In the genomic region with DNA sequence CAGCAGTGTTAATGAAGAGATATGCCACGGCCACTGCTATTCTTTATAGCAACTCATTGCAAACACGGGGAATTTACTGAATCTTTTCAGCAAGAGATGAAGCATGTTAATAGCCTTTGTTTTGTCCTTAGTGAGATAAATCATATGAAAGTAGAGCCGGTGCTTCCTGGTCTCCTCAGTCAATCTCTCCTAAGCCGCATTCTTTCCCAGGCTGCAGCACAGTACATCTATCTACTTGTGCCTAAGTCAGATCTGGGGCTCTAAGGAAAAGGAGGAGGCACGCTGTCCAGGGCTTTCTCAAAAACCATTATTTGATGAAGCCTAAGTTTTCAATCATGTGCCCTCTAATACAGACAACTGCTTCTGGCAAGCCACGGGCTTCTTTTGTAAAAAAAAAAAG, we compare ENCODE assay signal across 27 mouse cellular contexts.
DNase-seq lines count a peak whose midpoint lies in the region; ATAC-seq and TF ChIP-seq lines count a peak whose summit lies in the region.
"Had no signal": no experiment of that assay in that cellular context is flagged by ENCODE, and none has a peak within 500 bp of the region (broad histone marks: within the 10 kb centered on the region; RNA-seq: fewer than 3 reads in every experiment).

No protein-coding gene starts in this region.

- peak; percentile 35 for DNase-seq in embryo, embryonic 10 days (ENCODE audit: low spot score)
- DNase-seq in embryo, embryonic 11 days, result no peak
- no peak for DNase-seq in kidney, adult 2 months
- peak; percentile 14 for DNase-seq in midbrain, embryonic 14.5 days
- no peak for DNase-seq in midbrain, embryonic 11.5 days (ENCODE audit: low spot score, missing footprints)
- DNase-seq in brain, embryonic 14.5 days (ENCODE audit: low read depth), result peak; percentile 22
- DNase-seq: adrenal gland, adult 8-10 months; adrenal gland, postnatal 25 days; cerebellum, adult 18-20 months; cerebellum, adult 9-10 months; cerebellum, postnatal 14 days; gastrocnemius, postnatal 25 days; heart, adult 18-20 months; heart, postnatal 10 days; heart, postnatal 36 days had no signal

- 0 out of 2 replicates have a peak, but pooled peaks have one; percentile 62 for ATAC-seq in kidney, embryonic 14.5 days (ENCODE audit: low FRiP score, low TSS enrichment)
- ATAC-seq in midbrain, embryonic 14.5 days (ENCODE audit: low FRiP score, low TSS enrichment), result no peak
- ATAC-seq in midbrain, embryonic 11.5 days (ENCODE audit: low FRiP score), result no peak
- no peak for ATAC-seq in liver, embryonic 12.5 days
- ATAC-seq: activated CD4-positive, CD25-positive, alpha-beta regulatory T cell, adult 4 months; forebrain, embryonic 15.5 days; hindbrain, embryonic 16.5 days had no signal

- no peak for TF ChIP-seq POLR2A in kidney, adult 2 months (IDR thresholded peaks at IDR 0.05; ENCODE audit: low read depth, low read length)
- no peak for TF ChIP-seq POLR2A in brain, embryonic 14.5 days (IDR thresholded peaks at IDR 0.05; ENCODE audit: borderline replicate concordance, extremely low read depth, insufficient read depth, insufficient read length, poor library complexity, severe bottlenecking)

- no peaks in the 10 kb centered on the region for H3K27me3 ChIP-seq in kidney, embryonic 14.5 days (ENCODE audit: control insufficient read depth, insufficient read depth, low read length)
- no peaks in the 10 kb centered on the region for H3K27me3 ChIP-seq in kidney, adult 2 months (replicated peaks; ENCODE audit: control insufficient read depth, insufficient read depth, low read length)
- H3K27me3 ChIP-seq in midbrain, embryonic 14.5 days (ENCODE audit: control insufficient read depth, insufficient read depth, low read length), result no peaks in the 10 kb centered on the region
- no peaks in the 10 kb centered on the region for H3K27me3 ChIP-seq in midbrain, embryonic 11.5 days (ENCODE audit: control insufficient read depth, insufficient read depth, low read length)
- H3K27me3 ChIP-seq in liver, embryonic 12.5 days (replicated peaks), result no peaks in the 10 kb centered on the region
- H3K27me3 ChIP-seq: embryonic facial prominence, embryonic 13.5 days; forebrain, embryonic 12.5 days; forebrain, embryonic 15.5 days; heart, embryonic 12.5 days; heart, embryonic 15.5 days had no signal

- H3K9me3 ChIP-seq in kidney, embryonic 14.5 days (ENCODE audit: control insufficient read depth, low read length), result no peaks in the 10 kb centered on the region
- no peaks in the 10 kb centered on the region for H3K9me3 ChIP-seq in midbrain, embryonic 14.5 days (ENCODE audit: control insufficient read depth, low read length)
- H3K9me3 ChIP-seq in midbrain, embryonic 11.5 days (ENCODE audit: control insufficient read depth, low read length), result no peaks in the 10 kb centered on the region
- no peaks in the 10 kb centered on the region for H3K9me3 ChIP-seq in liver, embryonic 12.5 days (replicated peaks)
- H3K9me3 ChIP-seq: embryonic facial prominence, embryonic 10.5 days; embryonic facial prominence, embryonic 13.5 days; forebrain, embryonic 12.5 days; forebrain, embryonic 15.5 days; heart, embryonic 12.5 days; heart, embryonic 15.5 days; hindbrain, embryonic 10.5 days had no signal

- H3K4me3 ChIP-seq in kidney, embryonic 14.5 days (ENCODE audit: low read length), result no peak overlapping the region
- H3K4me3 ChIP-seq in kidney, adult 2 months (ENCODE audit: insufficient read depth, low read depth, low read length), result no peak overlapping the region
- H3K4me3 ChIP-seq in midbrain, embryonic 14.5 days (replicated peaks; ENCODE audit: low read depth, low read length), result no peak overlapping the region
- no peak overlapping the region for H3K4me3 ChIP-seq in midbrain, embryonic 11.5 days (ENCODE audit: low read depth, low read length)
- no peak overlapping the region for H3K4me3 ChIP-seq in liver, embryonic 12.5 days
- H3K4me3 ChIP-seq: embryonic facial prominence, embryonic 10.5 days; embryonic facial prominence, embryonic 13.5 days; erythroblast, embryonic 14.5 days; forebrain, embryonic 12.5 days; forebrain, embryonic 15.5 days; heart, embryonic 12.5 days; heart, embryonic 15.5 days; hindbrain, embryonic 10.5 days had no signal

- 38% methylated on average over 6 of the region's 6 CpGs for WGBS in kidney, embryonic 14.5 days
- 26% methylated on average over 6 of the region's 6 CpGs for WGBS in kidney, adult 2 months
- 32% methylated on average over 6 of the region's 6 CpGs for WGBS in midbrain, embryonic 14.5 days
- WGBS in midbrain, embryonic 11.5 days, result 57% methylated on average over 6 of the region's 6 CpGs
- WGBS in liver, embryonic 12.5 days (ENCODE audit: insufficient replicate concordance), result 60% methylated on average over 6 of the region's 6 CpGs

- H3K4me1 ChIP-seq in kidney, embryonic 14.5 days (ENCODE audit: control insufficient read depth, insufficient read depth, low read length), result no peaks in the 10 kb centered on the region
- H3K4me1 ChIP-seq in kidney, adult 2 months (ENCODE audit: control insufficient read depth, insufficient read depth, low read length), result no peaks in the 10 kb centered on the region
- no peaks in the 10 kb centered on the region for H3K4me1 ChIP-seq in midbrain, embryonic 14.5 days (ENCODE audit: control insufficient read depth, insufficient read depth, low read length)
- H3K4me1 ChIP-seq in midbrain, embryonic 11.5 days (ENCODE audit: control insufficient read depth, insufficient read depth, low read length), result no peaks in the 10 kb centered on the region; the same call in 1 of the 2 replicates
- H3K4me1 ChIP-seq in liver, embryonic 12.5 days, result no peaks in the 10 kb centered on the region
- H3K4me1 ChIP-seq: embryonic facial prominence, embryonic 10.5 days; forebrain, embryonic 12.5 days; heart, embryonic 12.5 days; heart, embryonic 15.5 days had no signal

- TF ChIP-seq CTCF in kidney, adult 2 months (conservative IDR thresholded peaks at IDR 0.05; ENCODE audit: insufficient read depth, insufficient read length, low read depth, low read length), result no peak
- no peak for TF ChIP-seq CTCF in brain, embryonic 14.5 days (IDR thresholded peaks at IDR 0.05; ENCODE audit: borderline replicate concordance, extremely low read depth, insufficient read depth, insufficient read length)

- no peaks in the 10 kb centered on the region for H3K36me3 ChIP-seq in kidney, embryonic 14.5 days (ENCODE audit: control insufficient read depth, insufficient read depth, low read length)
- no peaks in the 10 kb centered on the region for H3K36me3 ChIP-seq in kidney, adult 2 months (ENCODE audit: control insufficient read depth, insufficient read depth, low read length)
- H3K36me3 ChIP-seq in midbrain, embryonic 14.5 days (ENCODE audit: control insufficient read depth, insufficient read depth, low read length), result no peaks in the 10 kb centered on the region
- H3K36me3 ChIP-seq in midbrain, embryonic 11.5 days (ENCODE audit: control insufficient read depth, insufficient read depth, low read length), result no peaks in the 10 kb centered on the region
- H3K36me3 ChIP-seq in liver, embryonic 12.5 days, result no peaks in the 10 kb centered on the region
- H3K36me3 ChIP-seq: embryonic facial prominence, embryonic 10.5 days; embryonic facial prominence, embryonic 13.5 days; forebrain, embryonic 12.5 days; forebrain, embryonic 15.5 days; heart, embryonic 12.5 days; heart, embryonic 15.5 days; hindbrain, embryonic 10.5 days had no signal

- no peak overlapping the region for H3K9ac ChIP-seq in kidney, embryonic 14.5 days (ENCODE audit: low read depth, low read length)
- H3K9ac ChIP-seq in midbrain, embryonic 14.5 days (replicated peaks; ENCODE audit: low read length), result no peak overlapping the region
- no peak overlapping the region for H3K9ac ChIP-seq in midbrain, embryonic 11.5 days (ENCODE audit: low read length)
- no peak overlapping the region for H3K9ac ChIP-seq in liver, embryonic 12.5 days
- H3K9ac ChIP-seq: embryonic facial prominence, embryonic 13.5 days; forebrain, embryonic 12.5 days; forebrain, embryonic 15.5 days; heart, embryonic 12.5 days; heart, embryonic 15.5 days had no signal

- H3K4me2 ChIP-seq in kidney, embryonic 14.5 days (replicated peaks; ENCODE audit: low read depth, low read length), result no peak overlapping the region
- no peak overlapping the region for H3K4me2 ChIP-seq in midbrain, embryonic 14.5 days (ENCODE audit: low read length)
- H3K4me2 ChIP-seq in midbrain, embryonic 11.5 days, result no peak overlapping the region
- H3K4me2 ChIP-seq in liver, embryonic 12.5 days, result no peak overlapping the region
- H3K4me2 ChIP-seq: embryonic facial prominence, embryonic 13.5 days; forebrain, embryonic 12.5 days; forebrain, embryonic 15.5 days; heart, embryonic 12.5 days; heart, embryonic 15.5 days had no signal

- H3K27ac ChIP-seq in kidney, embryonic 14.5 days (ENCODE audit: low read depth, low read length), result no peak overlapping the region
- no peak overlapping the region for H3K27ac ChIP-seq in kidney, adult 2 months (ENCODE audit: insufficient read depth, low read depth, low read length)
- no peak overlapping the region for H3K27ac ChIP-seq in midbrain, embryonic 14.5 days (replicated peaks; ENCODE audit: low read depth, low read length)
- H3K27ac ChIP-seq in midbrain, embryonic 11.5 days (ENCODE audit: low read depth, low read length), result no peak overlapping the region
- no peak overlapping the region for H3K27ac ChIP-seq in liver, embryonic 12.5 days
- H3K27ac ChIP-seq: embryonic facial prominence, embryonic 10.5 days; embryonic facial prominence, embryonic 13.5 days; forebrain, embryonic 12.5 days; forebrain, embryonic 15.5 days; heart, embryonic 15.5 days; hindbrain, embryonic 10.5 days had no signal

Comparison
In these comparisons a context has a peak if more than half of its experiments do, and no peak if none do; other contexts are left out.
1. DNase-seq: peak in embryo, embryonic 10 days (single experiment), midbrain, embryonic 14.5 days (single experiment) and brain, embryonic 14.5 days (single experiment); none in embryo, embryonic 11 days (single experiment), kidney, adult 2 months (single experiment) and midbrain, embryonic 11.5 days (single experiment).